Mouse (Mus musculus) gastrocnemius, postnatal 14 days (tissue): ENCODE measurements around the gene Chrna9. TPM values are rescaled to one million over a fixed set of nuclear protein-coding genes. Genes with fewer than 3 reads are reported as not detected.
A peak's percentile ranks its signal among the peaks of the same experiment; 100 is the strongest.

Experiments used
- DNase-seq: peaks from one replicate; pipeline ENCODE4 v3.0.0; 2021; ENCODE audit warnings: mixed read lengths
- intact Hi-C: fragments of 180-260 bp; cut with DNase I; formaldehyde crosslinking; loops from one replicate; pipeline ENCODE4 v1.15.1; 2025; ENCODE audit warnings: low total_unique reads
- long read RNA-seq, 2 experiments: library from polyadenylated mRNA; stranded (forward); transcript quantifications; one replicate each; pipeline ENCODE4 v2.0.0; 2021
- total RNA-seq, 2 experiments: library from RNA; stranded (reverse); gene quantifications; 2 replicates each; pipeline ENCODE4 v1.2.3; 2021

Chrna9 gene
- total RNA-seq = 1 to 10 TPM; 3.9 to 6.8 TPM
- long read RNA-seq, experiment 1, transcript Chrna9-201 (5 exons, 1,843 nt) = major isoform, 9 of 11 reads
- long read RNA-seq, experiment 1, partial matches to known transcripts = 2 of 11 reads
- long read RNA-seq, experiment 1, other reads (novel, unspliced or antisense) = 0 of 11 reads
- long read RNA-seq, experiment 2, transcript Chrna9-201 (5 exons, 1,843 nt) = major isoform, 15 of 16 reads
- long read RNA-seq, experiment 2, partial matches to known transcripts = 1 of 16 reads
- long read RNA-seq, experiment 2, other reads (novel, unspliced or antisense) = 0 of 16 reads

GRCm38 (mm10) chr5:65934783-65935182 lies at the start of gene Chrna9:
Gene Chrna9 (plus strand): TSS chr5:65934921.
- intact Hi-C loops = no loop called here
- no peak for DNase-seq

DNA sequence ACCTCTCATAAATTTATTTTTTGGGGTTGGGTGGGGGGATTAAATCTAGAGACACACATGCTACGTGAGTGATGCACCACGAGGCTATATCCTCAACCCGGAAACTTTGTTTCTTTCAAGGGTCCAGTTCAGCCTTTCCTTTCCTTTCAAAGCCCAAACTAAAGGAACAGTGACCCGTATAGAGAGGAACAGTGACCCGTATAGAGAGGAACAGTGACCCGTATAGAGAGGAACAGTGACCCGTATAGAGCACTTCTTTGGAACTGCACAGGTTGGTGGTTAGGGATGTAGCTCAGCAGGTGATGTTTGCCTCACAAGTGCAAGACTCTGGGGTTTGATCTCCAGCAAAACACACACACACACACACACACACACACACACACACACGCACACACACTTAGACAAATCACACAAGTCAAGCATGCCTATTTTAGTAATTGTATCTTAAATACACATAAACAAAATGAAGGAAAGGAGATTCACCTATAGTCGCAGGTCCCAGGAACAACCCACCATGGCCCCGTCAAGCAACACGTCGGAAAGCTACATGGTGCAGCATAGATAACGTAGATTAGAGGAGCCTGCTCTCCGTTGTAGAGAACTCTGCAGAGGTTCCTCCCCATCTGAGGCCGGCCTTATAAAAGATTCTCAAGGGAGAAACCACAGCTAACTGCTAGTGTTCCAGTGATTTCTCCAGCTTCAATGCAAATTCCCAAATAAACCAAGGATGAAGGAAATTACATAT lies 48.9 kb upstream of the Chrna9 start:
- DNase-seq = no peak
- intact Hi-C loops = no loop called here

- intact Hi-C loops = no loop called here
- DNase-seq = no peak
These were observed 46.6 kb upstream of the Chrna9 start for GRCm38 (mm10) chr5:65888102-65888501.

GRCm38 (mm10) chr5:65888998-65889397 lies 45.7 kb upstream of the Chrna9 start:
- DNase-seq = no peak

DNA sequence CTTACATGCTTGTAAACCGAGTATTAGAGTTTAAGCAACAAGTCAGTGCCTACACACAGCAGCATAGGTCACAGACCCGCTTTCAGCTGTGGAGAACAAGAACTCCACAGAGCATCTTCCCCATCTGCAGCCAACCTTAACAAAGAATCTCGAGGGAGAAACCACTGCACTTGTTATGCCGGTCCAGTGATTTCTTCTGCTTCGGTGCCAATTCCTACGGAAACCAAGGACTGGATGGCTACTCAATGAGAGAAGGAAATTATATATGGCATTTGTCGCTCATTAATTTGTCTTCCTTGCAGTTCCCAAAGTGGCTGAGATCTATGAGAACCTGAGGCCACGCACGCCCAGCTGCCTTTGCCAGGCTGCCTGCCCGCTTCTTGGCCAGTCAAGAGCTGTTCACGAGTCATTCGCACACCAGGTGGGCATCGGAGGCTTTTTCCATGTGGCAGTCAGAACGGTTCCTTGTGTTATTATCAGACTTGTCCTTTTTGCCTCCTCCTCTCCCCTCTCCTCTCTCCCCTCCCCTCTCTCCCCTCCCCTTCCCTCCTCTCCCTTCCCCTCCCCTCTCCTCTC lies 43.4 kb upstream of the Chrna9 start:
- intact Hi-C loops = no loop called here

More at GRCm38 (mm10) chr5:65888998-65889397, 45.7 kb upstream of the Chrna9 start:
- intact Hi-C loops = no loop called here

DNA sequence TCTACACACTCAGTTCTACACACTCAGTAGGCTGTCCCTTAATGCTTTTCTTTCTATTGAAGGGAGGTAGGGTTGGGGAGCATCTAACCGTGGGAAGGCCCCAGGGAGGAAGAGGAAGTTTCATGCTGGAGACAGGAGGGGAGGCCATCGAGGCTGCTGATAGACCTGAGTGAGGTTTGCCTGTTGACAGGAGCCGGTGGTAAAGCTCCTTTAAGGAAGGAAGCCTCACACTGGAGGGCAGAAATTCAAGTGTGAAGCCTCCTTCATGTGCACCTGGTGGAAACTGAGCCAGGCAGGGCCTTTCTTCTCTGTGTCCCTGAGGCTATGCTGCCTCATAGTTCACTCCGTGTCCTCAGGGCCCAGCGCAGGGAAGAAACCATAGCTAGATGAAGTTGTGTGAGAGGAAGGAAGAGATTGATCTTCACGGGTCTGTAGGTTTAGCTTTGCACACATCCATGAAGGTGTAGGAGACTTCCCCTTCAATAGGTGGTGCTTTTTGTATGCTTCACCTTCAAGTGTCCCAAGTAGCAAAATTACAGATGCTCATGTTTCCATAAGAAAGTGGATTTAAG lies 39.5 kb upstream of the Chrna9 start:
- intact Hi-C loops = no loop called here
- DNase-seq = no peak

More for the DNA sequence above, 43.4 kb upstream of the Chrna9 start:
- no peak for DNase-seq

DNA sequence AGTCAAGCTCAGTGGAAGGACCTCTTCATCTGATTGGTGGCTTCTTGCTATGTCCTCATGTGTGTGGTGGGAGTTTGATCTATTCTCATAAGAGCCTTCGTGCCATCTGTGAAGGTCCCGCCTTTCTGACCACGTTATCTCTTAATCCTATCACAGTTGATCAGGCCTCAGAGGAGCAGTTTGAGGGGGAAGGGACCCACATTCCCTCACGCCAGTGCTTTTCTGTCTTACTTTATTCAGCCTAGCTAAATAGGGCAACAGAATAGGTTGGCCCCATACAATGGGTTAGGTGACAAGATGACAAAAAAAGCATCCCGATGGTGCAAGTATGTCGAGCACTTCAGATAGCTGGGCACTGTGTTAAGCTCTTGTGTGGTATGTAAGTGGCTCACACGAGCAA lies 39.0 kb upstream of the Chrna9 start:
- intact Hi-C loops = no loop called here
- DNase-seq = no peak

DNA sequence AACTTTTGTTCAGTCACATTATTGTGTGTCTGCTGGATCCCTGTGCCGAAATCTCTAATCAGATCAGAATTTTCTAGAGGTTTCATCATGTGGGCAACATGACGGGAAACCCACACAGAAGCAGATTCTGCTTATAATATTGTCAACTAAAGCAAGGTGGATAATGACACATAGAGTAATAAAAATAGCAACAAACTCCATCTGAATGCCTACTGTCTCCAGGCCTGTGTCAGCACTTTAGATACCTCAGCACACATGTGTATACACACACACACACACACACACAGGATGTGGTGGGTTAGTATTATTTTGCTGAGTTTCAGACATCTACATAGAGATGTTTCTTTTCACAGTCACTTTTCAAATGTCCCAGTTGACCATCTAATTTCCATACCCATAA lies 37.0 kb upstream of the Chrna9 start:
- no peak for DNase-seq
- intact Hi-C loops = no loop called here

DNA sequence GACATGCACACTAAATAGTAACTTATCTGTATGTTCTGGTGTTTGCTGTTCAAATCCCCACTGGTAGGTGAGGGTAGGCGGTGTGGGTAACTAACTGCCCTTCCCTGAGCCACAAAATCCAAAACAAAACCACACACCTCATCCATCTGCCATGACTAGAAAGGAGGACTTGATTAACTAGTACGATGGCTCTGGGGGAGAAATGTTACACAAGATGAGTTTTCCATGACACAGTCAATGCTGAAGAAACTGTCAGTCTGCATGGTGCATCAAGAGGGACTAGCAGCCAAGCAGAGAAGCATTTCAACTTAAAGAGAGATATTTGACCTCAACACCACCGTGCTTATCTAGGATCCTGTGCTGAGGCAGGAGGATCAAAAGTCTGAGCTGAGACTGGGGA lies 36.0 kb upstream of the Chrna9 start:
- DNase-seq = no peak
- intact Hi-C loops = no loop called here

DNA sequence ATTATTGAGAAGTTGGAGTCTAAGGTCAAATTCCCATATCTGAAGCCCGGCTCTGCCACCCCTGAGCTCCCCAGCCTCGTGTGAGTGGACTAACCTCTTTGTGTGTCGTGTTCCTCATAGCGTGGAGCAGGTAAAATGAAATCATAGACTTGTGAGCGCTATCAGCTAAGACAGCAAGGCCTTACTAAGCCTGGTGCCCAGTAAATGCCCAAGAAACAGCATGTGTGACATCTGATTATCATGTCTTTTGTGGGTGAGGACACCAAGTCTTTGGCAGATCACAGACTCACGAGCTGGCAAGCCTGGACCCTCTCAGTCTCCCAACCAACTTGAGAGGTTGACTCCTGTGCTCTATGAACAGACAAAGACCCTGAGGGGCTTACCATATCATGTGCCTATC lies 34.6 kb upstream of the Chrna9 start:
- DNase-seq = no peak
- intact Hi-C loops = no loop called here

DNA sequence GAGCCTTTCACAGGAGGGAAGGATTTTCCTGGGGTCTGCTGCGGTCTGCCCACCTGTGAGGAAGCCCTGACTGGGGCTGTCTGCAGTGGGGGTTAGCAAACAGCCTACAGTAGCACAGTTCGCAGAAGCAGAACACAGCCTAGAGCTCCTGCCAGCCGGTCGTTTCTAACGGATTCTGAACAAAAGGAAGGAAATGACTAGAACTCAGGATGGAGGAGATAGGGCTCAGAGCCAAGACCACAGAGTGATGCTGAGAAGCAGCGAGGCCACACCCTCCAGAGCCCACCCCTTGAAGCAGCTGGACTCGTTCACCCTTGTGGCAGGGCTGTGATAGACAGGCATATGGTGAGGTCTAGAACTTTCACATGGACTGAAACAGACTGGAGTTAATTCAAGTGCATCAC lies 33.9 kb upstream of the Chrna9 start:
- DNase-seq = no peak
- intact Hi-C loops = no loop called here

GRCm38 (mm10) chr5:65901868-65902418 lies 32.8 kb upstream of the Chrna9 start:
- DNase-seq = no peak
- intact Hi-C loops = no loop called here

DNA sequence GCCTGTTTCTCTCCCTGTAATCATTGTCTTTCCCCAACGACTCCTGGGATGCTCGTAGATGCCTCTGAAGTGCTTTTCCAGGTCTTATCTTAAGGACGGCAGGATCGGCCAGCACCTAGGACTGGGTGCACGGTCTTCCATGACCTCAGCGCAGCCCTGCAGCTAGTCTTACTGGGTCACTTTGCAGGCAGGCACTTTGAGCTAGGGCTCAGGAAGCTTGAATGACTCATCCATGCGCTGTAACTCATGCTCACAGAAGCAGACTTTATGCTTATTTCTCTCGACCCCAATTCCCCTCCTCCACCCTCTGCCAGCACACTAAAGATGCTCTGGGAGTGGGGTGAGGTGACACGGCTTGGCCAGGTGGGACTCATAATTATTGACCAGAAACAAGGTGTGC lies 31.9 kb upstream of the Chrna9 start:
- intact Hi-C loops = no loop called here
- DNase-seq = no peak

GRCm38 (mm10) chr5:65904476-65904875 lies 30.2 kb upstream of the Chrna9 start:
- intact Hi-C loops = no loop called here
- DNase-seq = no peak

GRCm38 (mm10) chr5:65908751-65909150 lies 26.0 kb upstream of the Chrna9 start:
- intact Hi-C loops = no loop called here
- no peak for DNase-seq

DNA sequence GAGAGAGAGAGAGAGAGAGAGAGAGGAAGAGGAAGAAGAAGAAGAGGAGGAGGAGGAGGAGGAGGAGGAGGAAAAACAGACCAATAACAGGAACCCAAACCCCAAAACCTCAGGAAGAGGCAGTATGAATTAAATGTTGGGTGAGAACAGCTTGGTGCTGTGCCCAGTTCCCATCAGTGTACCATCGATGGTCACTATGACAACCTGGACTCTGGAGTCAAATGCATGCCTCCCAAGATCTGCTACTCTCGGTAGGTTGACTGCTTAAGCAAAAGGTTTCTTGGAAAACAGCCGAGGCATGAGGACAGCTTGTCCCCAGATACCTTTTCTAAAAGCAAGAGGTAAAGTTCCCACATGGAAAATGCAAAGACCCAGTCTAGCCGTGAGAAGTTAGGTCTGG lies 25.4 kb upstream of the Chrna9 start:
- no peak for DNase-seq
- intact Hi-C loops = no loop called here

DNA sequence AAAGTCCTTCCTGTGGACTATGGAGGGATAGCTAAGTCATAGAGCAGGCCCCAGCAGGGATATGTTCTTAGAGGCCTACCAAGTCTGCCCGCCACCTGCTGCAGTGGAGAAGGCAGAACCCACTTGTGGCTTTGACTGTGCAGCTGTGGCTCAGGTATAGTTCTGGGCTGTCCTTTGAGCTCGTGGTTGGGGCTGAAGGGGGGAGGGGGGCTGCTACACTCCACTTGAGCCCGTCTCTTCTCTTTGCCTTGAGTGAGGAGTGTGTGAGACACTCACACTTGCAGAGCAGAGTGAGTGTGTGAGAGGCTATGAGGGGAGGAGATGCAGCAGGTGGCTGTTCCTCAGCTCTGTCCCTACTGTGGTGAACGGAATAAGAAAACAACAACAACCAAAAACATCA lies 24.3 kb upstream of the Chrna9 start:
- intact Hi-C loops = no loop called here
- DNase-seq = no peak

DNA sequence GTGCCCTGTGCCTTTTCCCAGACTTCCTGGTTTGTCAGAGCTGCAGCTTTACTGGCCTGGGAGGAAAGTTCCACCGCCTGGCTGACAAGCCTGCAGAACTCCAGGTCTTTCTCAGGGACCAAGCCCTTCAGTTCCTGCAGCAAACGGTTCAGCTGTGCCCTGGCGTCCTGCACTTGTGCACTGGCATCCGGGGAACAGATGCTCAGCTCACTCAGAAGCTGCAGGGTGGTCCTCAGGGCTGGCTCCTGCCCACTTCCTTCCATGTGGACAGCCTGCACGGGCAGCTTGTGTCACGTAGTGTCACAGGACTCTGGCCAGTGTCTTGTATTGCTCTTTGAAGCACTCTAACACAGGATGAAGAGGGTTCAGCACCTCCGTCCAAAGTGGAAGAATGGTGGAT lies 23.0 kb upstream of the Chrna9 start:
- DNase-seq = peak; percentile 9
- intact Hi-C loops = no loop called here

- intact Hi-C loops = no loop called here
- DNase-seq = no peak
These were observed 22.5 kb upstream of the Chrna9 start for GRCm38 (mm10) chr5:65912201-65912600.

DNA sequence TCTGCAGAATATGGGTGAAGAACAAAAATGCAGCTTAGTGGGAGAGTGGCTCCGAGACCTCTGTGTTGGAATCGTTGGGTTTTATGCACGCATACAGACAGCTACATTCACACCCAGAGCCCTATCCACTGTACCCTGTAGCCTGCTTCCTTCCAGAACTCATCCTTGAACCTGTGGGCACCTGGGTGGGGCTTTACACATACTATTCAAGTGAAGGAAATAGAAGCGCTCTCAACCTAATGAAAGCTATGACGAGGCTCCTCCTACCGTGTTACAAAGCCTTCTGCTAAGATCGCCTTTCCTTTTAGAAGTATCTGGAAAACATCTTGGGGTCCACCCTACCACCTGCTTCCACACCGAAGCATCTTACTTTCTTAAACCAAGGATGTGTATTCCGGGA lies 21.6 kb upstream of the Chrna9 start:
- intact Hi-C loops = no loop called here
- DNase-seq = no peak
